ENCODE assay signal across 9 mouse cellular contexts in genomic region chr8:3450670-3451069, GRCm38 (mm10). TPM values are rescaled to one million over a fixed set of nuclear protein-coding genes. Genes with fewer than 3 reads are reported as not detected.
DNase-seq lines count a peak whose midpoint lies in the region; ATAC-seq and TF ChIP-seq lines count a peak whose summit lies in the region.
"Had no signal": no experiment of that assay in that cellular context is flagged by ENCODE, and none has a peak within 500 bp of the region (broad histone marks: within the 10 kb centered on the region; RNA-seq: fewer than 3 reads in every experiment).

No protein-coding gene starts in this region.

- DNase-seq in spleen, adult 2 months (ENCODE audit: low read depth in 1 of 2, low spot score in 2 of 2), result peak; percentile 8 to 29
- DNase-seq in spleen, adult 12 weeks (ENCODE audit: low spot score), result no peak
- DNase-seq in ZHBTc4 (ENCODE audit: low read depth, low spot score), result peak; percentile 81
- peak; percentile 53 for DNase-seq in cerebellum, adult 9-11 months
- DNase-seq in gastrocnemius, postnatal 14 days, result peak; percentile 59
- DNase-seq in left cerebral cortex, postnatal 4 days, result peak; percentile 63
- DNase-seq in midbrain, postnatal 0 days (ENCODE audit: low spot score), result peak; percentile 70
- no peak for DNase-seq in frontal cortex, postnatal 10 days (ENCODE audit: low spot score in 2 of 2)

- H3K4me2 ChIP-seq in midbrain, postnatal 0 days (ENCODE audit: low read depth, low read length, poor library complexity, severe bottlenecking), result no peak overlapping the region

- no peaks in the 10 kb centered on the region for H3K4me1 ChIP-seq in spleen, adult 2 months (ENCODE audit: control insufficient read depth, insufficient read depth, insufficient read length)
- no peaks in the 10 kb centered on the region for H3K4me1 ChIP-seq in midbrain, postnatal 0 days (ENCODE audit: insufficient read depth, low read length)

- no peak overlapping the region for H3K27ac ChIP-seq in spleen, adult 2 months (ENCODE audit: insufficient read depth, low read length)
- H3K27ac ChIP-seq in midbrain, postnatal 0 days (ENCODE audit: low read depth, low read length), result no peak overlapping the region

- no peaks in the 10 kb centered on the region for H3K27me3 ChIP-seq in spleen, adult 2 months (ENCODE audit: control insufficient read depth, insufficient read depth, low read length)
- no peaks in the 10 kb centered on the region for H3K27me3 ChIP-seq in midbrain, postnatal 0 days (ENCODE audit: insufficient read depth, low read length)

- intact Hi-C loops in gastrocnemius, postnatal 14 days (cut with DNase I; ENCODE audit: low total_unique reads), result no loop called here
- intact Hi-C loops in left cerebral cortex, postnatal 4 days (cut with DNase I), result no loop called here

- TF ChIP-seq CTCF in spleen, adult 2 months (IDR thresholded peaks at IDR 0.05; ENCODE audit: extremely low read depth, insufficient read depth, insufficient read length, insufficient replicate concordance), result peak; percentile 90
- TF ChIP-seq CTCF in midbrain, postnatal 0 days (IDR thresholded peaks at IDR 0.05), result peak; percentile 92

- H3K9me3 ChIP-seq in midbrain, postnatal 0 days (ENCODE audit: low read length), result no peaks in the 10 kb centered on the region

- no peak for TF ChIP-seq POLR2A in spleen, adult 2 months (IDR thresholded peaks at IDR 0.05; ENCODE audit: low read depth, low read length)

- H3K9ac ChIP-seq in midbrain, postnatal 0 days (replicated peaks; ENCODE audit: low read length, poor library complexity, severe bottlenecking), result no peak overlapping the region

- ATAC-seq in midbrain, postnatal 0 days (ENCODE audit: low FRiP score), result peak; percentile 59; the same call in 1 of the 2 replicates

- no peak overlapping the region for H3K4me3 ChIP-seq in spleen, adult 2 months (ENCODE audit: extremely low read depth, insufficient read depth, insufficient read length)
- no peak overlapping the region for H3K4me3 ChIP-seq in midbrain, postnatal 0 days (ENCODE audit: low read depth, low read length)

- peaks cover 76% of the 10 kb centered on the region for H3K36me3 ChIP-seq in spleen, adult 2 months (ENCODE audit: control insufficient read depth, insufficient read depth, low read length)
- peaks cover 66% of the 10 kb centered on the region for H3K36me3 ChIP-seq in midbrain, postnatal 0 days (ENCODE audit: insufficient read depth, low read length)

- 54% methylated on average over 5 of the region's 5 CpGs for WGBS in spleen, adult 2 months
- WGBS in midbrain, postnatal 0 days, result 31% methylated on average over 5 of the region's 5 CpGs

RNA-seq across cellular contexts. Expression of gene Pex11g, which starts 16.8 kb away (rescaled TPM):
- 2.6 and 2.7 TPM in 2 replicates for polyA plus RNA-seq in spleen, adult 2 months (2012; rRNA removed)
- 1 to 10 TPM; 2.4 to 2.7 TPM for total RNA-seq in gastrocnemius, postnatal 14 days (2021)
- under 1 TPM; 0.64 to 0.66 TPM for total RNA-seq in left cerebral cortex, postnatal 4 days (2021)
- 1.8 and 2.2 TPM in 2 replicates for total RNA-seq in midbrain, postnatal 0 days (2014; rRNA removed)
- polyA plus RNA-seq in midbrain, postnatal 0 days (2015; fragmentation: Nextera tagmentation; extraction: Ambion mirVana), result 3.1 and 3.6 TPM in 2 replicates

RNA-seq across cellular contexts. Expression of gene Tex45, which starts 20.0 kb away (rescaled TPM):
- 0.05 TPM in 1 of 2 replicates, not detected in the other for polyA plus RNA-seq in spleen, adult 2 months (2012; rRNA removed)
- not detected for total RNA-seq in gastrocnemius, postnatal 14 days (2021)
- not detected for total RNA-seq in left cerebral cortex, postnatal 4 days (2021)
- total RNA-seq in midbrain, postnatal 0 days (2014; rRNA removed), result 0.47 and 0.55 TPM in 2 replicates
- polyA plus RNA-seq in midbrain, postnatal 0 days (2015; fragmentation: Nextera tagmentation; extraction: Ambion mirVana), result 0.64 and 0.68 TPM in 2 replicates
- total RNA-seq: hematopoietic stem cell, adult 5-6 weeks had no signal

RNA-seq across cellular contexts. Expression of gene Zfp358, which starts 42.3 kb away (rescaled TPM):
- 22.9 and 32.5 TPM in 2 replicates for polyA plus RNA-seq in spleen, adult 2 months (2012; rRNA removed)
- total RNA-seq in gastrocnemius, postnatal 14 days (2021), result 10 to 100 TPM; 16.5 to 17.6 TPM
- total RNA-seq in left cerebral cortex, postnatal 4 days (2021), result 10 to 100 TPM; 43.3 TPM
- 85.5 and 106 TPM in 2 replicates for total RNA-seq in midbrain, postnatal 0 days (2014; rRNA removed)
- 57.1 and 58.3 TPM in 2 replicates for polyA plus RNA-seq in midbrain, postnatal 0 days (2015; fragmentation: Nextera tagmentation; extraction: Ambion mirVana)

RNA-seq across cellular contexts. Expression of gene Mcoln1, which starts 49.6 kb away (rescaled TPM):
- polyA plus RNA-seq in spleen, adult 2 months (2012; rRNA removed), result 188 and 219 TPM in 2 replicates
- 10 to 100 TPM; 16.5 to 17.4 TPM for total RNA-seq in gastrocnemius, postnatal 14 days (2021)
- 10 to 100 TPM; 74.8 to 81.3 TPM for total RNA-seq in left cerebral cortex, postnatal 4 days (2021)
- 93.8 and 116 TPM in 2 replicates for total RNA-seq in midbrain, postnatal 0 days (2014; rRNA removed)
- polyA plus RNA-seq in midbrain, postnatal 0 days (2015; fragmentation: Nextera tagmentation; extraction: Ambion mirVana), result 108 and 117 TPM in 2 replicates

RNA-seq across cellular contexts. Expression of gene Arhgef18, which starts 57.9 kb away (rescaled TPM):
- 104 and 165 TPM in 2 replicates for polyA plus RNA-seq in spleen, adult 2 months (2012; rRNA removed)
- total RNA-seq in gastrocnemius, postnatal 14 days (2021), result 1 to 10 TPM; 9.4 to 9.6 TPM
- 10 to 100 TPM; 37.1 to 38.9 TPM for total RNA-seq in left cerebral cortex, postnatal 4 days (2021)
- 34.3 and 46.0 TPM in 2 replicates for total RNA-seq in midbrain, postnatal 0 days (2014; rRNA removed)
- polyA plus RNA-seq in midbrain, postnatal 0 days (2015; fragmentation: Nextera tagmentation; extraction: Ambion mirVana), result 6.8 and 7.2 TPM in 2 replicates

Comparison
In these comparisons a context has a peak if more than half of its experiments do, and no peak if none do; other contexts are left out.
1. DNase-seq: peak in spleen, adult 2 months (2 of 2), ZHBTc4 (single experiment), cerebellum, adult 9-11 months (single experiment), gastrocnemius, postnatal 14 days (single experiment), left cerebral cortex, postnatal 4 days (single experiment) and midbrain, postnatal 0 days (single experiment); none in spleen, adult 12 weeks (single experiment) and frontal cortex, postnatal 10 days (0 of 2).